Mouse (Mus musculus) embryonic facial prominence, embryonic 15.5 days (tissue): ENCODE results near the gene Cradd. TPM values are rescaled to one million over a fixed set of nuclear protein-coding genes. Genes with fewer than 3 reads are reported as not detected.

Source experiments
- ATAC-seq: fragments of 200-750 bp; cut with Nextera tagmentation; 2 replicates; pipeline ENCODE4 v1.8.0; 2017; ENCODE audit warnings: low read depth, moderate TSS enrichment; ENCODE audit not compliant: insufficient number of reproducible peaks, low FRiP score, low TSS enrichment
- H3K27ac ChIP-seq: fragments of 300-500 bp; sonication (generic); replicated peaks from 2 replicates; pipeline ENCODE4 v1.5.1; 2015; ENCODE audit warnings: mild to moderate bottlenecking, inconsistent platforms
- H3K27me3 ChIP-seq: fragments of 300-500 bp; sonication (generic); 2 replicates; pipeline ENCODE4 v1.6.1; 2015; ENCODE audit warnings: inconsistent platforms
- H3K36me3 ChIP-seq: fragments of 300-500 bp; sonication (generic); 2 replicates; pipeline ENCODE4 v1.6.1; 2015; ENCODE audit warnings: mild to moderate bottlenecking, inconsistent platforms
- H3K4me1 ChIP-seq: fragments of 300-500 bp; sonication (generic); 2 replicates; pipeline ENCODE4 v1.6.1; 2015; ENCODE audit warnings: inconsistent platforms
- H3K4me2 ChIP-seq: fragments of 300-500 bp; sonication (generic); replicated peaks from 2 replicates; pipeline ENCODE4 v1.6.1; 2015; ENCODE audit warnings: mild to moderate bottlenecking, inconsistent platforms
- H3K4me3 ChIP-seq: fragments of 300-500 bp; sonication (generic); replicated peaks from 2 replicates; pipeline ENCODE4 v1.5.1; 2015; ENCODE audit warnings: mild to moderate bottlenecking, inconsistent platforms
- H3K9ac ChIP-seq: fragments of 300-500 bp; sonication (generic); 2 replicates; pipeline ENCODE4 v1.6.1; 2015; ENCODE audit warnings: inconsistent platforms
- H3K9me3 ChIP-seq: fragments of 300-500 bp; sonication (generic); replicated peaks from 2 replicates; pipeline ENCODE4 v1.6.1; 2016; ENCODE audit warnings: inconsistent platforms
- WGBS: fragments of 180-500 bp; shearing (Covaris S2); methylation state at CpG from one replicate; pipeline ENCODE4 v1.1.7; 2015; 5-methylcytosine and 5-hydroxymethylcytosine counted together
- polyA plus RNA-seq: library from polyadenylated mRNA; unstranded; fragments of >200 nt; fragmentation: Nextera tagmentation; extraction: Ambion mirVana; gene quantifications from 2 replicates; pipeline ENCODE4 v1.2.1, GENCODE M21; 2015

Cradd gene
- polyA plus RNA-seq, 1 experiment from 2014 or later, result 11.1 TPM

DNA sequence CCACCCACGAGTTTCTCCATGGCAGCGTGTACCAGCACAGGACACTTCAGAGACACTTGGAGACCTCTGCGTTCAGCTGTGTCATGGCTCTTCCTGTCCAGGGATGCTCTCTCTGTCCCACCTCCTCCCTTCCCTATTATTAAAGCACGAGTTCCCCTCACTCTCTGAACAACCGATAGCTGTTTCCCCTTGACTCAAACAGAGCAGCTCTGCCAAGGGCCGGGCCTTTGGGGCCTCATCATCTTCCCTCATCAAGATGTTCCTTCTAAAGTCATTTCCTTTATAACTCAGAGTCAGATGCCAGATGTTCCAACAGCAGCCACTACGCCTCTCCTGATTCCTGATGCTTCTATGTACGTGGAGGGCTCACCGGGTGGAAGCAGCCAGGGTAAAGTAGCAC is 110.1 kb downstream of the Cradd start:
- H3K4me3 ChIP-seq, result no peak overlapping the region
- WGBS, result 57% methylated on average over 9 of the region's 9 CpGs
- peaks cover 29% of the 10 kb centered on the region for H3K4me1 ChIP-seq
- H3K36me3 ChIP-seq, result no peaks in the 10 kb centered on the region
- no peak overlapping the region for H3K27ac ChIP-seq
- H3K9me3 ChIP-seq, result no peaks in the 10 kb centered on the region
- no peak for ATAC-seq
- H3K27me3 ChIP-seq, result no peaks in the 10 kb centered on the region
- H3K9ac ChIP-seq, result no peak overlapping the region
- H3K4me2 ChIP-seq, result no peak overlapping the region

- no peak for ATAC-seq
- H3K27me3 ChIP-seq, result no peaks in the 10 kb centered on the region
- no peaks in the 10 kb centered on the region for H3K9me3 ChIP-seq
- no peak overlapping the region for H3K4me2 ChIP-seq
- H3K9ac ChIP-seq, result no peak overlapping the region
- 89% methylated on average over 8 of the region's 8 CpGs for WGBS
- H3K4me1 ChIP-seq, result peaks cover 29% of the 10 kb centered on the region
- no peak overlapping the region for H3K27ac ChIP-seq
- no peak overlapping the region for H3K4me3 ChIP-seq
- no peaks in the 10 kb centered on the region for H3K36me3 ChIP-seq
Observed at GRCm38 (mm10) chr10:95213311-95213710, 110.6 kb downstream of the Cradd start.

GRCm38 (mm10) chr10:95211660-95212059 is 112.3 kb downstream of the Cradd start:
- H3K27me3 ChIP-seq, result no peaks in the 10 kb centered on the region
- no peak overlapping the region for H3K4me3 ChIP-seq
- peaks cover 29% of the 10 kb centered on the region for H3K4me1 ChIP-seq
- no peak overlapping the region for H3K9ac ChIP-seq
- H3K27ac ChIP-seq, result no peak overlapping the region
- no peak for ATAC-seq
- no peaks in the 10 kb centered on the region for H3K36me3 ChIP-seq
- 65% methylated on average over 8 of the region's 8 CpGs for WGBS
- no peaks in the 10 kb centered on the region for H3K9me3 ChIP-seq
- no peak overlapping the region for H3K4me2 ChIP-seq

DNA sequence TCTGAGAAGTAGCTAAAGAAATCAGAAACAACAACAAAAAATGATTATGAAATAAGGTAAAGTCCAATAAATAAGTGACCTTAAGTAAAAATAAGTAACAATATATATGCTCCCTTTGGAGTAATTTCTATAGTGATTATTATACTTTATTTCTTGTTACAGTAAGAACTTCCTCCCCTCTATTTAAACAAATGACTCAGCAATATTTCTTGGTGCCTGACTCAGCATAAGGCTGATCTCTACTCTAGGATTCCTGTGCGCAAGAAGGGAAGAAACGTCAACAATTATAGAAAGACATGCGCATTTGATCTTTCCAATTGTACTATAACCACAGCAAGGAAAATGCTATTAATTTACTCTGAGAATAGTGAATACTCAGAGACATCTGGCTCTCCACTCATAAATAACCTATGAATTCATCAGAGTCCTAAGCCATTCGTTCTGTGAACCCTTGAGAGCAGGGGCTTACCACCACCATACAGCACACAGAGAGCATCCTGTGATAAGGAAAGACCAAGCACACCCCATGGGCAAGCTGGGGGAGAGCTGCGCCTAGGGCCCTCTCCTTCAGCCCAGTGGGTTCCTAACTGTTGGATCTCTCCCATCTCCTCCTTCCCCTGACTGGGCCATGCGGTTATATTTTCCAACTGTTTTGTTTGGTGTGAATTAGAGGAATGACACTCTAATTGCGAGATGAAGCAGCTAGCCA is 113.1 kb downstream of the Cradd start:
- 63% methylated on average over 7 of the region's 7 CpGs for WGBS
- no peak overlapping the region for H3K9ac ChIP-seq
- H3K9me3 ChIP-seq, result no peaks in the 10 kb centered on the region

GRCm38 (mm10) chr10:95210167-95210566 is 113.8 kb downstream of the Cradd start:
- Histone ChIP-seq H3K4me1 (peaks cover 29% of the 10 kb centered on the region), H3K4me2 (no peak overlapping the region), H3K4me3 (no peak overlapping the region), H3K9me3 (no peaks in the 10 kb centered on the region), H3K9ac (no peak overlapping the region), H3K27ac (no peak overlapping the region), H3K27me3 (no peaks in the 10 kb centered on the region), H3K36me3 (no peaks in the 10 kb centered on the region)
- ATAC-seq, result no peak
- 63% methylated on average over 4 of the region's 4 CpGs for WGBS

More for the DNA sequence above, 113.1 kb downstream of the Cradd start:
- no peaks in the 10 kb centered on the region for H3K27me3 ChIP-seq
- H3K27ac ChIP-seq, result no peak overlapping the region
- peaks cover 29% of the 10 kb centered on the region for H3K4me1 ChIP-seq
- H3K4me3 ChIP-seq, result no peak overlapping the region
- H3K36me3 ChIP-seq, result no peaks in the 10 kb centered on the region
- no peak for ATAC-seq
- no peak overlapping the region for H3K4me2 ChIP-seq

DNA sequence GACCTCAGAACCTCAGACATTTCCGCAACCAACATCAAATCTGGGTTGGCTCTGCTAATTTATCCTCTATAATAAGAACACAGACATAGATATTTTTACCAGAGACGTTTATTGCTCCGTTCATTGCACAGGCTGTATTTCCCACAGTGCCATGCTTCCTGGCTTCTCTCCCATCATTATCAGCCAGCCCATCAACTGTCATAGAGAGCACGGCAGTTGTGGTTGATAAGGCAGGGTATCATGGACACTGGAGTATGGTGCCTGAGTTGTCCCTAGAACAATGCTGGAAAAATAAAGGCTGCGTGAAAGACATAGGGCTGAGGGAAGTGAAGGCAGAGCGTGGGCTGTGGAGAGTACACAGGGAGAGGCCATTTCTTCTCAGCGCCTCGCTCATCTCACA is 116.5 kb downstream of the Cradd start:
- no peak overlapping the region for H3K4me3 ChIP-seq
- no peak overlapping the region for H3K27ac ChIP-seq
- ATAC-seq, result no peak
- H3K9me3 ChIP-seq, result no peaks in the 10 kb centered on the region
- H3K4me1 ChIP-seq, result peaks cover 22% of the 10 kb centered on the region
- H3K36me3 ChIP-seq, result no peaks in the 10 kb centered on the region
- no peaks in the 10 kb centered on the region for H3K27me3 ChIP-seq
- 87% methylated on average over 8 of the region's 8 CpGs for WGBS
- H3K4me2 ChIP-seq, result no peak overlapping the region
- H3K9ac ChIP-seq, result no peak overlapping the region

DNA sequence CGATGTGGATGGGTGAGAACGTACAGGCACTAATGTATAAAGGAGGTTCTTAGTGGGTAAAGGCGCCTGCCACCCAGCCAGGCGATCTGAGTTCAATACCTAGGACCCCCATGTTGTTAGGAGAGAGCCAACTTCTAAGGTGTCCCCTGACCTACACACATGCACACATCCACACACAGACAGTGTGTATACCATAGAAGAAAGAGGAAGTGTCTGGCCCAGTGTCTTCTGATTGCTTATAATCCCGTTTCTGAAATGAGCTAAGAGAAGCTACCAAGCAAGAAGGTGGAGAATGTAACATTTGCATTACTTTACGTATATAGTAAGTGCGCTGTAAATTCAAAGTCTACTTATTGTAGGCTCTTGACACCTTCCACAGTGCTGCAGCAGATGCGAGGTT is 122.4 kb downstream of the Cradd start:
- Histone ChIP-seq H3K4me2 (no peak overlapping the region), H3K4me3 (no peak overlapping the region), H3K4me1 (peaks cover 14% of the 10 kb centered on the region; the same call in 1 of the 2 replicates), H3K27me3 (no peaks in the 10 kb centered on the region), H3K9me3 (no peaks in the 10 kb centered on the region), H3K9ac (no peak overlapping the region), H3K36me3 (no peaks in the 10 kb centered on the region), H3K27ac (no peak overlapping the region)
- WGBS, result 84% methylated on average over 8 of the region's 8 CpGs
- ATAC-seq, result no peak

GRCm38 (mm10) chr10:95200323-95200722 is 123.6 kb downstream of the Cradd start:
- Histone ChIP-seq H3K27ac (no peak overlapping the region), H3K9ac (no peak overlapping the region), H3K9me3 (no peaks in the 10 kb centered on the region), H3K4me2 (no peak overlapping the region), H3K4me3 (no peak overlapping the region), H3K27me3 (no peaks in the 10 kb centered on the region), H3K36me3 (no peaks in the 10 kb centered on the region), H3K4me1 (peaks cover 14% of the 10 kb centered on the region; the same call in 1 of the 2 replicates)
- 47% methylated on average over 7 of the region's 7 CpGs for WGBS
- peak; percentile 54; the same call in 1 of the 2 replicates for ATAC-seq

- WGBS, result 55% methylated on average over 11 of the region's 11 CpGs
Observed at GRCm38 (mm10) chr10:95199541-95200269, 124.2 kb downstream of the Cradd start.

DNA sequence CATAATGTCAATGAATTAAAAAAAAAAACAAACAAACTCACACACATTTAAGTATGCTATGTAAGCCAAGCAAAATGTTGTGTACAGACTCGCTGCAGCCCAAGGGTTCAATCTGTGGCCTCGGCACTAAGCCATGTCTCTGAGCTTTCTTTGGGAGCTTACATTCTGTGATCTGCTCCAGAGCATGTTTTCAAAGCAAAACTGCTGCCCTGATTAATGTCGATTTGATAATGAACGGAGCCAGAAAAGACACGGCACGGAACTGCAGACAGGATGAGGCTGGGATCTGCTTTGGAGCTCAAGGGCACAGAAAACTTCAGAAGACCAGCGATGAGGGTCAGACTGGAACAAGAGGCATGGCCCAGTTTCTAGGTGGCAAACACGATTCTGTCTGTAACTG is 126.6 kb downstream of the Cradd start:
- Histone ChIP-seq H3K27ac (no peak overlapping the region), H3K4me1 (peaks cover 15% of the 10 kb centered on the region), H3K9me3 (no peaks in the 10 kb centered on the region), H3K36me3 (no peaks in the 10 kb centered on the region), H3K4me2 (no peak overlapping the region), H3K4me3 (no peak overlapping the region), H3K9ac (no peak overlapping the region), H3K27me3 (no peaks in the 10 kb centered on the region)
- ATAC-seq, result no peak
- 61% methylated on average over 8 of the region's 8 CpGs for WGBS

More at GRCm38 (mm10) chr10:95199541-95200269, 124.2 kb downstream of the Cradd start:
- H3K27me3 ChIP-seq, result no peaks in the 10 kb centered on the region
- H3K9ac ChIP-seq, result no peak overlapping the region
- H3K4me3 ChIP-seq, result no peak overlapping the region
- no peaks in the 10 kb centered on the region for H3K9me3 ChIP-seq
- no peak overlapping the region for H3K27ac ChIP-seq
- no peak overlapping the region for H3K4me2 ChIP-seq
- H3K4me1 ChIP-seq, result peaks cover 14% of the 10 kb centered on the region; the same call in 1 of the 2 replicates
- H3K36me3 ChIP-seq, result no peaks in the 10 kb centered on the region
- no peak for ATAC-seq

- Histone ChIP-seq H3K27me3 (no peaks in the 10 kb centered on the region), H3K4me1 (peaks cover 15% of the 10 kb centered on the region), H3K36me3 (no peaks in the 10 kb centered on the region), H3K9me3 (no peaks in the 10 kb centered on the region), H3K4me3 (no peak overlapping the region), H3K27ac (no peak overlapping the region), H3K9ac (no peak overlapping the region), H3K4me2 (no peak overlapping the region)
- no peak for ATAC-seq
- WGBS, result 83% methylated on average over 5 of the region's 5 CpGs
Observed at GRCm38 (mm10) chr10:95195719-95196118, 128.2 kb downstream of the Cradd start.
